Mouse (Mus musculus): ENCODE results near the gene Stn1. TPM values are rescaled to one million over a fixed set of nuclear protein-coding genes. Genes with fewer than 3 reads are reported as not detected.

Gene Stn1
- polyA plus RNA-seq, 1 experiment from 2014 or later, result 30.8 TPM

GRCm38 (mm10) chr19:47487572-47487971, 49.7 kb downstream of the Stn1 start:
- WGBS, result 87% methylated on average over 9 of the region's 9 CpGs
- no peaks in the 10 kb centered on the region for H3K9me3 ChIP-seq
- no peak overlapping the region for H3K4me2 ChIP-seq
- ATAC-seq (replicated peaks), result no peak
- H3K9ac ChIP-seq, result no peak overlapping the region
- H3K36me3 ChIP-seq (replicated peaks), result no peaks in the 10 kb centered on the region
- no peaks in the 10 kb centered on the region for H3K27me3 ChIP-seq (replicated peaks)
- peaks cover 23% of the 10 kb centered on the region for H3K4me1 ChIP-seq
- H3K4me3 ChIP-seq, result no peak overlapping the region
- H3K27ac ChIP-seq, result no peak overlapping the region

- Histone ChIP-seq H3K27ac (peak overlapping the region; percentile 69; the same call in 1 of the 2 replicates), H3K9ac (peak overlapping the region; percentile 26; the same call in 1 of the 2 replicates), H3K36me3 (replicated peaks) (no peaks in the 10 kb centered on the region), H3K4me3 (no peak overlapping the region), H3K4me2 (no peak overlapping the region), H3K4me1 (peaks cover 19% of the 10 kb centered on the region), H3K27me3 (replicated peaks) (no peaks in the 10 kb centered on the region), H3K9me3 (no peaks in the 10 kb centered on the region)
- ATAC-seq (replicated peaks), result 0 out of 2 replicates have a peak, but pooled peaks have one; percentile 52
- 35% methylated on average over 9 of the region's 9 CpGs for WGBS
Measured at GRCm38 (mm10) chr19:47485997-47486566, 51.2 kb downstream of the Stn1 start.

GRCm38 (mm10) chr19:47484110-47484509, 53.2 kb downstream of the Stn1 start:
- H3K27ac ChIP-seq, result 0 out of 2 replicates have a peak overlapping the region, but pooled peaks have one; percentile 13
- peaks cover 19% of the 10 kb centered on the region for H3K4me1 ChIP-seq
- peak; percentile 84 for ATAC-seq (replicated peaks)
- no peaks in the 10 kb centered on the region for H3K27me3 ChIP-seq (replicated peaks)
- H3K4me3 ChIP-seq, result no peak overlapping the region
- H3K9me3 ChIP-seq, result no peaks in the 10 kb centered on the region
- H3K36me3 ChIP-seq (replicated peaks), result no peaks in the 10 kb centered on the region
- no peak overlapping the region for H3K4me2 ChIP-seq
- no peak overlapping the region for H3K9ac ChIP-seq
- WGBS, result 79% methylated on average over 3 of the region's 3 CpGs

GRCm38 (mm10) chr19:47483346-47483745, 54.0 kb downstream of the Stn1 start:
- no peaks in the 10 kb centered on the region for H3K9me3 ChIP-seq
- H3K4me1 ChIP-seq, result peaks cover 19% of the 10 kb centered on the region
- no peak overlapping the region for H3K27ac ChIP-seq
- 81% methylated on average over 3 of the region's 3 CpGs for WGBS
- H3K27me3 ChIP-seq (replicated peaks), result no peaks in the 10 kb centered on the region
- no peak for ATAC-seq (replicated peaks)
- no peaks in the 10 kb centered on the region for H3K36me3 ChIP-seq (replicated peaks)
- H3K9ac ChIP-seq, result no peak overlapping the region
- no peak overlapping the region for H3K4me2 ChIP-seq
- H3K4me3 ChIP-seq, result no peak overlapping the region

- no peaks in the 10 kb centered on the region for H3K27me3 ChIP-seq (replicated peaks)
- 0 out of 2 replicates have a peak overlapping the region, but pooled peaks have one; percentile 25 for H3K4me2 ChIP-seq
- 56% methylated on average over 3 of the region's 3 CpGs for WGBS
- H3K27ac ChIP-seq, result no peak overlapping the region
- no peak overlapping the region for H3K4me3 ChIP-seq
- no peaks in the 10 kb centered on the region for H3K9me3 ChIP-seq
- no peak overlapping the region for H3K9ac ChIP-seq
- ATAC-seq (replicated peaks), result no peak
- H3K4me1 ChIP-seq, result peaks cover 9% of the 10 kb centered on the region
- no peaks in the 10 kb centered on the region for H3K36me3 ChIP-seq (replicated peaks)
Measured at GRCm38 (mm10) chr19:47473453-47473852, 63.9 kb downstream of the Stn1 start.

- Histone ChIP-seq H3K9ac (no peak overlapping the region), H3K4me1 (peaks cover 9% of the 10 kb centered on the region), H3K27me3 (replicated peaks) (no peaks in the 10 kb centered on the region), H3K9me3 (no peaks in the 10 kb centered on the region), H3K4me2 (peak overlapping the region; percentile 25; the same call in 1 of the 2 replicates), H3K36me3 (replicated peaks) (no peaks in the 10 kb centered on the region), H3K4me3 (no peak overlapping the region), H3K27ac (no peak overlapping the region)
- 25% methylated on average over 15 of the region's 15 CpGs for WGBS
- ATAC-seq (replicated peaks), result peak; percentile 56; the same call in 1 of the 2 replicates
Measured at GRCm38 (mm10) chr19:47472881-47473400, 64.4 kb downstream of the Stn1 start.

- Histone ChIP-seq H3K27ac (no peak overlapping the region), H3K4me2 (no peak overlapping the region), H3K4me3 (no peak overlapping the region), H3K9me3 (no peaks in the 10 kb centered on the region), H3K36me3 (replicated peaks) (no peaks in the 10 kb centered on the region), H3K4me1 (peaks cover 9% of the 10 kb centered on the region), H3K9ac (no peak overlapping the region), H3K27me3 (replicated peaks) (no peaks in the 10 kb centered on the region)
- no peak for ATAC-seq (replicated peaks)
- 84% methylated on average over 4 of the region's 4 CpGs for WGBS
Measured at GRCm38 (mm10) chr19:47471808-47472207, 65.5 kb downstream of the Stn1 start.

- ATAC-seq (replicated peaks), result no peak
- no peak overlapping the region for H3K27ac ChIP-seq
- WGBS, result 80% methylated on average over 3 of the region's 3 CpGs
Measured at GRCm38 (mm10) chr19:47468750-47469149, 68.6 kb downstream of the Stn1 start.

GRCm38 (mm10) chr19:47466775-47467174, 70.5 kb downstream of the Stn1 start:
- Histone ChIP-seq H3K4me2 (no peak overlapping the region), H3K9ac (no peak overlapping the region), H3K36me3 (replicated peaks) (no peaks in the 10 kb centered on the region), H3K4me1 (peaks cover 26% of the 10 kb centered on the region), H3K27ac (no peak overlapping the region), H3K9me3 (no peaks in the 10 kb centered on the region), H3K4me3 (no peak overlapping the region), H3K27me3 (replicated peaks) (no peaks in the 10 kb centered on the region)
- 85% methylated on average over 8 of the region's 8 CpGs for WGBS
- no peak for ATAC-seq (replicated peaks)

More at GRCm38 (mm10) chr19:47468750-47469149, 68.6 kb downstream of the Stn1 start:
- H3K4me3 ChIP-seq, result no peak overlapping the region
- no peaks in the 10 kb centered on the region for H3K27me3 ChIP-seq (replicated peaks)
- H3K4me1 ChIP-seq, result peaks cover 18% of the 10 kb centered on the region
- no peaks in the 10 kb centered on the region for H3K36me3 ChIP-seq (replicated peaks)
- H3K9me3 ChIP-seq, result no peaks in the 10 kb centered on the region
- H3K9ac ChIP-seq, result no peak overlapping the region
- H3K4me2 ChIP-seq, result no peak overlapping the region

GRCm38 (mm10) chr19:47465467-47465866, 71.8 kb downstream of the Stn1 start:
- H3K27ac ChIP-seq, result no peak overlapping the region
- H3K27me3 ChIP-seq (replicated peaks), result no peaks in the 10 kb centered on the region
- H3K36me3 ChIP-seq (replicated peaks), result no peaks in the 10 kb centered on the region
- H3K4me3 ChIP-seq, result no peak overlapping the region
- H3K4me1 ChIP-seq, result peaks cover 31% of the 10 kb centered on the region
- H3K9ac ChIP-seq, result no peak overlapping the region
- H3K9me3 ChIP-seq, result no peaks in the 10 kb centered on the region
- ATAC-seq (replicated peaks), result no peak
- H3K4me2 ChIP-seq, result no peak overlapping the region
- WGBS, result 69% methylated on average over 9 of the region's 9 CpGs

GRCm38 (mm10) chr19:47464304-47465241, 72.7 kb downstream of the Stn1 start, which contains the start of gene Sh3pxd2a:
Gene Sh3pxd2a, minus strand, starts transcription at chr19:47464401.
- WGBS, result 2% methylated on average over 43 of the region's 70 CpGs
- ATAC-seq (replicated peaks), result peak; percentile 82

GRCm38 (mm10) chr19:47463636-47464303, 73.5 kb downstream of the Stn1 start:
- Histone ChIP-seq H3K36me3 (replicated peaks) (no peaks in the 10 kb centered on the region), H3K4me1 (peaks cover 35% of the 10 kb centered on the region), H3K9me3 (no peaks in the 10 kb centered on the region), H3K9ac (peak overlapping the region; percentile 56), H3K4me3 (peak overlapping the region; percentile 57), H3K27me3 (replicated peaks) (no peaks in the 10 kb centered on the region), H3K27ac (peak overlapping the region; percentile 71), H3K4me2 (peak overlapping the region; percentile 82)
- peak; percentile 73 for ATAC-seq (replicated peaks)
- under 1% methylated on average over 46 of the region's 46 CpGs for WGBS

More at GRCm38 (mm10) chr19:47464304-47465241, 72.7 kb downstream of the Stn1 start, which contains the start of gene Sh3pxd2a:
- peak within 1 kb of the TSS; percentile 71 for H3K27ac ChIP-seq
- H3K9ac ChIP-seq, result peak within 1 kb of the TSS; percentile 56
- peak within 1 kb of the TSS; percentile 57 for H3K4me3 ChIP-seq
- peaks cover 35% of the 10 kb centered on the region for H3K4me1 ChIP-seq
- H3K27me3 ChIP-seq (replicated peaks), result no peaks in the 10 kb centered on the region
- H3K4me2 ChIP-seq, result peak within 1 kb of the TSS; percentile 82
- H3K36me3 ChIP-seq (replicated peaks), result no peaks in the 10 kb centered on the region
- H3K9me3 ChIP-seq, result no peaks in the 10 kb centered on the region
